Mouse (Mus musculus) adrenal gland, postnatal 25 days (tissue): ENCODE results near the gene Ppil1. TPM values are rescaled to one million over a fixed set of nuclear protein-coding genes. Genes with fewer than 3 reads are reported as not detected.
A peak's percentile ranks its signal among the peaks of the same experiment; 100 is the strongest.
"Not testable (repeated sequence)": the region's sequence is repeated elsewhere in the genome, so short reads cannot be mapped to it uniquely, and the experiment has no call there.

Source experiments
- DNase-seq: peaks from one replicate; pipeline ENCODE4 v3.0.0; 2021; ENCODE audit warnings: mixed read lengths
- total RNA-seq: library from RNA; stranded (reverse); gene quantifications from 2 replicates; pipeline ENCODE4 v1.2.3, GENCODE M21; 2021

Ppil1 gene
- total RNA-seq, 1 experiment from 2014 or later = 22.3 TPM

DNA sequence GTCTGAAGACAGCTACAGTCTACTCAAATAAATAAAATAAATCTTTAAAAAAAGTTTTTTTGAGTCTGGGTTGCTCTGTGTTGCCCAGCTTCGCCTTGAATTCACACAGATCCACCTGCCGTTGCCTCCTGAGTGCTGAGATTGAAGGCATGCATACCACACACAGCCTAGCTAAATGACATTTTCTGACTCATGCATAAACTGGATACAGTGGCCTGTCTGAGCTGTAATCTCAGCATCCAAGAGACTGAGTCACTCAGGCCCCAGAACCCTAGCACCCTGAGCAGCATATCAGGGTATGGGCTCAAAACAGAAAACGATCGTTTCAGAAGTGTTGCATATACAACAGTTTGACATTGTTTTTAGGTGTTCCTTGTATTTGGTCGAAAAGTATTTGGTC lies 17.6 kb upstream of the Ppil1 start:
- DNase-seq = no peak

DNA sequence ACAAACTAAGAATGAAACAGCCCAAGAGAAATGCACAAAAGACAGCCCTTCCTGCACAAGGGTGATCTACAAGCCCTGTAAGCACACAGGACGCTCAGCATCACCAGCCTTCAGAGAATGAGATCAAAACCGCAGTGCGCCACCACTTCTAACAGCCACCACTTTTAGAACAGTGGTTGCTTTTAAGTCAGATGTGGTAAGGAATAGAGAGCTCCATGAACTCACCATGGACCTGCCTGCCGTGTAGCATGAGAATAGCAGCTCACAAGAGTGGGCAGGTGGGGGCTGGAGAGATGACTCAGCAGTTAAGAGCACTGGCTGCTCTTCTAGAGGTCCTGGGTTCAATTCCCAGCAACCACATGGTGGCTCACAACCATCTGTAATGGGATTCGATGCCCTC lies 16.4 kb upstream of the Ppil1 start:
- DNase-seq = no peak

DNA sequence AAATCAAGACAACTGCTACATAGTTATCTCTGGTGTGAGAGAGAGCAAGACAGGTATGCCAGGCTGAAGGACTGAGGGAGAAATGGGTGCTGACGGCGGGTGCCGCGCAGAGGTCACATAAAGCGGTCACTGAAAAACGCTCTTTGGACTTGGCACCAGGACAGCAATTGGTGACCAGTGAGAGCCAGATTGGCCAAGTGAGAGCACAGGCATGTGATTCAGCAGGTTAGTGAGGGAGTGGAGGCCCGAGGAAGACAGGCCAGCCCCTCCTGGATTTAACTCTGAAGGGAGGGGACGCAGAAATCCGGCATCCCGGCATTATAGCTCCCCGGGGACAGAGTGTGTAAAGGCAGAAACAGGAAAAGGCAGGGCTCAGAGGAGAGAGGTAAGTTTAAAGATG lies 9.9 kb upstream of the Ppil1 start:
- no peak for DNase-seq

DNA sequence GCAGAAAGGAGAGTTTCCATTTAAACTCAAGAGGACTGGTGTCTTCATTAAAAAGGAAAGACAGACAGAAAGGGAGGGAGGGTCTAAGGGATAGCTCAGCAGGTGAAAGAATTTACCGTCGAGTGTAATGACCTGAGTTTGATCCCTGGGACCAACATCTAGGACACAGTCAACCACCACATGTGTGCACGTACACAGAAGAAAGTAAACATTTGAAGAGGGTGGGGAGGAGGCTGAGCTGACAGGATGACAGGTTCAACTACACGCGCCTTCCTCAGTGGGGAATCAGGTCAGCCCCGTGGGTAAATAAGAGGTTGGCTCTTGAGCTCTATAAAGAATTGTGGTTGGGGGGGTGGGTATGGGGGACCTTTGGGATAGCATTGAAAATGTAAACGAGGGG lies 9.2 kb upstream of the Ppil1 start:
- DNase-seq = no peak

DNA sequence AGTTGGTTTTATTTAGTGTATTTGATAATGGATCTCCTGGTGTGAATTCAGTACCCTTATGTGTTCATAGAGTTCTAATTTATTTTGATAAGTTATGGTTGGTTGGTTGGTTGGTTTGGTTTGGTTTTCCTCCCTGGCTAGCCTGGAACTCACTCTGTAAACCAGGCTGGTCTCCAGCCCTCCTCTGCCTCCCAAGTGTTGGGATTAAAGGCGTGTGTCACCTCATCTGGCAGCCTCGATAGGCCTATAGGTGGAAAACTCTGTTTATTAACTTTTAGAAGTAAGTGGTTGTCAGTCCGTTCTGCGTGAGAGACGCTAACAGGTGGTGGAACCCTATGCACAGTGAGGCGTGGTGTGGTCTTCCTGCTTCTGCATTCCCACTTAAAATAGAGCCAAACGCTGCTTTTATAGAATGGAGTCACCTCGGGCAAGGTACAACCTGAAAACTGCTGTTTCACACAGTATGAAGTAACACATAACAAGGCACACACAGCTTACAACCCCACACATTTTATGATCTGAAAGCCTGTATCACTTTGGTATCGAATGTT lies 6.2 kb upstream of the Ppil1 start:
- DNase-seq = no peak

DNA sequence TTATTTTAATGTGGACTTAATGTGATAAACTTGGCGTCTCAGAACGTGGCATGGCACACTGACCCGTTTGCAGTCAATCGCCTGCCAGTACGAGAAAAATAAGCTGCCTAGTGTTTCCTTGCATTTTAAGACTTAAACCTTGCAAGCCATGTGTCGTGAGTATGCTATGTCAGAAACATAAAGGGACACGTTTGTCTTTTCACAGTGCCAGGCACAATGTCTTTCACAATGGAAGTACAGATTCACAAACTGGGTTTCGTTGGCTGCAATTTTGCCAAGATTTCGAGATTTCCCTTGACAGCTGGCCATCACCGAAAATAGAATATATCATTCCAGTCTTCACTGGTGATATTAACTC lies 5.3 kb upstream of the Ppil1 start:
- no peak for DNase-seq

DNA sequence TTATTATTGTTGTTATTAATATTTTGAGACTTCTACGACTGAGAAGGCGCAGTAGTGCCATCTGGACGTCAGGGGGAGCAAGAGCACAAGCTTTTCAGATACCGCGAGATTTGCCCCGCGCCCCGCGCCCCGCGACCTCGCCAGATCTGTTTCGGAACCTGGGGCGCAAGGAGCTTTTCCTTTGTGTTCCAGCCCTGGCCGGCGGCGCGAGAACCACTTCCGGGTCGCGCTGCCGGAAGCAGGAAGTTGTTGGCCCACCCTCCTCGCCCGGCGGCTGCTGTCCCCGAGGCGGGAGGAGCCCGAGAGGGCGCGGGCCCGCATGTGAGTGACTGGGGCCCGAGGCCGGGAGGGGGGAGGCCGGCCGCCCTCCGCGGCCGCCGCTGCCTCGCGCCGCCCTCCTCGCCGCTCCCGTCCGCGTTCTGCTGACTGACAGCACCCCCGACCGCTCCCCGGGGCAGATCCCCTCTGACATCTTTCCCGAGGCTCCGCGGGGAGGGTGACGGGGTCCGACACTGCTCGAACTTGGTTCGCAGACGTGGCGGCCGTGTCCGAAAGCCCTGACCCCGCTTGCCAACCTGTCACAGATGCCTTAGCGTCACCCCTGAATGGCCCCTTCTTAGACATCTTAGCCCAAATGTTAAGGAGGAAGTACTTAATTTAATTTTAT lies 4.8 kb upstream of the Ppil1 start, which contains the start of gene BC004004:
Gene BC004004, plus strand, starts transcription at position 107 of the 667 bp plus-strand sequence.
- peak; percentile 96 for DNase-seq

DNA sequence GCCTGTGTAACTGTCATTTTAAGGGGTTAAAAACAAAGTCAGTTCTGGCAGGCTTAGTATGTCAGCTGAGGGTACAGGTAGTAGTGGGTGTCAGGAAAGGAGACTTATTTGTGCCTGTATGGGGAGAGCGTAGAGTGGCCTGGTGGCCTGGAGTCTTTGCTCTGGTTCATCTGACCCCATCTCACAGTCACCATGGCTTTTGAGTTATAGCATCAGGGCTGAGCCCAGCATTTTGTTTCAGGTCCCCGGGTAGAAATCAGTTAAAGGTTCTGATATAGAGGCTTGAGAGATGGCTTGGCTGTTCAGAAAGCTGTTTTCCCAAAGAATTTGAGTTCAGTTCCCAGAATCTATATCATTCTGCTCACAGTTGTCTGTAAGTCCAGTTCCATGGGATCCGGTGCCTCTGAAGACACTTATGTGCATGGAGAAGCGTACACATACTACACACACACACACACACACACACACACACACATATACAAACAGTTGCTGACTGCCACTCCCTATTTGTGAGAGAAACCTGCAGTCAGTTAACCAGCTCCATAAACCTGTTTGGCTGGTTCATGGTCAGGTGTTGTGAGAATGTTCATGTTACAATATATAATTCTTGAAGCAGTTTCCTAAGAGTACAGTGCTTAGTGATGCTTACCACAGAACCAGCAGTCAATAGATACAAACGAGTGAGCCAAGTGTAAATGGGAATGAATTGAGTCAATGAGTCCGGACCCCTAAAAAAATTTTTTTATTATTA lies 4.1 kb upstream of the Ppil1 start:
- no peak for DNase-seq

DNA sequence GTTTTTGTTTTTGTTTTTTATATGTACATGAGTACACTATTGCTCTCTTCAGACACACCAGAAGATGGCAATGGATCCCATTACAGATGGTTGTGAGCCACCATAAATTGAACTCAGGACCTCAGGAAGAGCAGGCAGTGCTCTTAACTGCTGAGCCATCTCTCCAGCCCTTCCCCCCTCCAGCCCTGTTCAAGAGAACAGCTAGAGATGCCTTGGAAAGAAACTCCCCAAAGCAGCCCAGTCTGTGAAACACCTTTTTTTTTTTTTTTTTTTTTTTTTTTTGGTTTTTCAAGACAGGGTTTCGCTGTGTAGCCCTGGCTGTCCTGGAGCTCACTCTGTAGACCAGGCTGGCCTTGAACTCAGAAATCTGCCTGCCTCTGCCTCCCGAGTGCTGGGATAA lies 3.1 kb upstream of the Ppil1 start:
- DNase-seq = not testable (repeated sequence)

DNA sequence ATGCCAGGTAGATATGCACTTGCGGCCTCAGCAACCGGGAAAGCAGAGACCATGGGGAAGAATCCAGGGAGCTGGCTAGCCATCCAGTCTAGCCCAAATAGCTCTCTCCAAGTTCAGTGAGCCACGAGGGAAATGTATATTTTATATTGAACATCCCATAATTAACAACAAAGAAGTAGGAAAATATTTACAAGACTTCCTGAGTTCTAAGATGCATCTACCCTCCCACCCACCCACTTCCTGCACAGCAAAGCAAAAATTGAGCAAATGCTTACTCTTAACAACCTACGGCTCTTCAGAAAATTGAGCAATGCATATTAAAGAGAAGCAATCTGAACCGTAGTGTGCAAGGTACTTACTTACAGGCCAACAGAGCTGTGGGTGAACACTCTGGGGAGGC lies 774 bp upstream of the Ppil1 start:
- no peak for DNase-seq

DNA sequence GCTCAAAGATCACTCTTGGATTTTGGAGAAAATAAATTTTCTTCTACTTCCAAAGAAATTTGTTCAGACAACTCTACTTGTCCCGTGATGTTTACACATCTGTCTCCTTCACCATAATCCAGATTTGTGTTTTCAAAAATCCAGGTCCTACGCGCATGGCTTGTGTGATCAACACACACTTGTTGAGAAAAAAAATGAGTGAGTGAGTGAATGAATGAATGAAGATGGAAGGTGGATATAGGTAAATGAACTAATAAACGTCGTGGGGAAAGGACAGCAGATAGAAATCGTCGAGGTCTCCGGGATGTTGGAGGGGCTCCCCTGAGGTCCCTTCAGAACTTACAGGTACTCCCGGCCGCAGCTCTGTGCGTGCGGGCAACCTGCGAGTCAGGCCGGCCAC lies 569 bp downstream of the Ppil1 start:
- DNase-seq = no peak

DNA sequence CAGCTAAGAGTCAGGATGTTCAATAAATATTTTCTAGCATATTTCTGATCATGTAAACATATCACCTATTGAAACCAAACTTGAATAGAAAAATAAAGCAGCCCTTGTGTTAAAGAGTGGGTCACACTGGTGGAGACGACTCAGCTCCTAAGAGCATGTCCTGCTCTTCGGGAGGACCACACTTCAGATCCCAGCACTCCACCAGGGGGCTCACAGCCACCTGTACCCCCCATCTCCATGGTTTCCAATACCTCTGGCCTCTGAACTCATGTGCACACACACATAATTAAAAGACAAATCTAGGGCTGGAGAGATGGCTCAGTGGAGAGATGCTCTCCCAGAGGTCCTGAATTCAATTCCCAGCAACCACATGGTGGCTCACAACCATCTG lies 1.7 kb downstream of the Ppil1 start:
- DNase-seq = no peak

DNA sequence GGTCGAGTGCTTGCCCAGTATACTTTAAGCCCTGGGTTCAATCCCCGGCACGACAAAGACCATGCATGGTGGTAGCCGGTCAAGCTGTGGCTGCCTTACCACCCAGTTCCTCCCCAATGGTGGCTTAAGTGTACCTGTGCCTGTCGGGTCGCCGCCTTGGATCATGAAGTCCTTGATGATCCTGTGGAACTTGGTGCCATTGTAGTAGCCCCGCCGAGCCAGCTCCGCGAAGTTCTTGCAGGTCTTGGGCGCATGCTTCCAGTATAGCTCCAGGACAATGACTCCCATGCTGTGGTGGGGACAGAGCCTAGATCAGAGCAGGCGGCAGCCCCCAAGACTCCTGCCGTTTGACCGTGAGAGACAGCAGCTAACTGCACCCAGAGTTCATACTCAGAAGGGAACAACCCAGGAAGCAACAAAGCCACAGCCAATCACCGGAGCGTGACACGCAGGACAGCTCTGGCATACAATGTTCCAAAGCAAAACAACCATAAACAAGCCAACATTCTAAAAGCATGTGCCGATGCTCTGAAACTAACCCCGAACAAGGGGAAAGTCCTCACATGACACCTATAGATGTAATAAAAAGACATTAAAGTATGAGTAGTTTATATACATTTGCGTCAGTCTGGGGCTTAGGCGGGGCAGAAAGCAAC lies 2.3 kb downstream of the Ppil1 start:
- no peak for DNase-seq

DNA sequence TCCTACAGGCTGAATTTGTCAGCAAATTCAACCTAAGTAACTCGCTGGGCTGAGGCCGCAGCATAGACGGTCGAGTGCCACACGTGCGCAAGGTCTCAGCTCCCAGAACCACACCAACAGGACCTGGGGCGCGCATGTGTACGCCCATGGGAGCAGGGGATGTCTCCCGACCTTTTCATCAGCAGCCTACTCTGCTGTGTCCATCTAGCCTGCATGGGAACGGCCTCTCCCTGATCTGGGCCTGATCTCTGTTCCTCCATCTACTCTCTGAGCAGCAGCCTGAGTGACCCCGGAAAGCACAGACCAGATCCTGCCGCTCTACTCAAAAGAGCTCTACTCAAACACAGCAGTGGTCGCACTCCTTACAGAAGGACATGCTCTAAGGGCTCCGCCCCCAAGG lies 3.5 kb downstream of the Ppil1 start:
- no peak for DNase-seq

DNA sequence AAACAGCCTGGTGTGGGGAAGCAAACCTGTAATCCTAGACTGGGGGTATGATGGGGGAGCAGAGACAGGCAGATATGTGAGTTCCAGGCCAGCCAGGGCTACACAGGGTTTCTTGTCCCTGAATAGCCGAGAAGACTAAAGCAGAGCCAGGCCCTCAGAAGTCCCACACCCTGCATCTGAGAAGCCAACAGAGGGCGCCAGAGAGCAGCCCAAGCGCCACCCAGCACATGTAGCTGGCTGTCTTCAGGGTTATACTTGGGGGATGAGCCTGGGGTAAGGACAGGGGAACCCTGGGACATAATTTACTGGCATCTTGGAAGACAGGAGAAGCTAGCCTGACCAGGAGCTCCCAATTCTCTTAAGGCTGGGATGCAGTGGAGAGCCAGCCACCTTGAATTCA lies 4.5 kb downstream of the Ppil1 start:
- peak; percentile 79 for DNase-seq

DNA sequence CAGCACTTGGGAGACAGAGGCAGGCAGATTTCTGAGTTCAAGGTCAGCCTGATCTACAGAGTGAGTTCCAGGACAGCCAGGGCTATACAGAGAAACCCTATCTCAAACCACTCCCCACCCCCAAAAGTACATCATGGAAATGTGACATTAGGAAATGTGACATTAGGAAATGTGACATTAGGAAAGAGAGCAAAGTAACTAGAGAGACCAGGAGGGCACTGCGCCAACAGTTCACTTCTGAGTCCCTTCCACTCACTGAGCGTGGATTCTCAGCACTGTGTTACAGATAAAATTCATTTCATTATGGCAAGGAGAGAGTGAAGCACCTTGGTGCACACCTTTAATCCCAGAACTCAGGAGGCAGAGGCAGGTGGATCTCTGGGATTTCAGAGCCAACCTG lies 5.1 kb downstream of the Ppil1 start:
- DNase-seq = no peak

DNA sequence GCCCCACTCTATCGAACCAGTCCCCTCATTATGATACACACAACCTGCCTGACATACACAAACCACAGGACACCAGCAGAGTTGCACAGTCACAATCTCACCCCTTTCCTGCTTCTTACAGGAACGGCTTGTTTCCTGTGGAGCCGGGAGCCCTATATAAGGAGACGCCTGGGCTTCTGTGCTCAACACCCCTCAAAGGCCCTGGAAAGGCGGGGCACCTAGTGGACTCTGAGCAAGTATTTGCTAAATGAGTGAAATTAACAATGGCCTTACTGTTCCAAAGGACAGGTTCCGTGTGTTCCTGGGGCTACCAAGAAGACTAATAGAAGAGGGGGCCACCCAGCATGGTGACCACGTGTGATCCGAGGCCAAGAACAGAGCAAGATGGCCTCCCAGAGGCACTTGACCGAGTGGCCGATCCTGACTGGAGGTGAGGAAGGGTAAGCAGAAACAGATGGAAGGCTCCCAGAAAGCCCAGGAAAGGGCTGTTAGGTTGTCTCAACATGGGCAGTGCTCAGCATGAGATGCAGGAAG lies 5.9 kb downstream of the Ppil1 start:
- DNase-seq = no peak

DNA sequence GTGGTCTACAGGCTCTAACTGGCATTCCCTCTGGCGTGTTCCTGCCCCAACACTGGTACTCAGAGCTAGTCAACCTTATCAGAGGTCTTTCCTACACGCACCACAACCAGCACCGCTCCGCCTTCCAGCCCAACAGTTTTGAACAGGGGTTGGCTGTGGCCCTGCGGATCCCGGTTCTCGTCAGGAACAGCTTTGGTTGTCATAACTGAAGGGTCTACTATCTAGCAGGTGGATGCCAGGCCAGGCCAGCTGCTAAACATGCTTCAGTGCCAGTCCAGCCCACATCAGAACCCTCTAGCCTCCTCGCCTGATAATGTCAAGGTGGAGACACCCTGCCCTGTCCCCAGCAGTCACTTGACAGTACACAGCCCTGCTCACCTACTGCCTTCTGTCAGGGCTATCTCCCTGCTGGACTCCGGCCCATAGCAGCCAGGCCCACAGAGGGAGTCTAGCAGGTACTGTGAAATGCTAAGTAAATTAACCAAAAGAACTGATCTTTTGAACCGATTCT lies 6.9 kb downstream of the Ppil1 start:
- no peak for DNase-seq

DNA sequence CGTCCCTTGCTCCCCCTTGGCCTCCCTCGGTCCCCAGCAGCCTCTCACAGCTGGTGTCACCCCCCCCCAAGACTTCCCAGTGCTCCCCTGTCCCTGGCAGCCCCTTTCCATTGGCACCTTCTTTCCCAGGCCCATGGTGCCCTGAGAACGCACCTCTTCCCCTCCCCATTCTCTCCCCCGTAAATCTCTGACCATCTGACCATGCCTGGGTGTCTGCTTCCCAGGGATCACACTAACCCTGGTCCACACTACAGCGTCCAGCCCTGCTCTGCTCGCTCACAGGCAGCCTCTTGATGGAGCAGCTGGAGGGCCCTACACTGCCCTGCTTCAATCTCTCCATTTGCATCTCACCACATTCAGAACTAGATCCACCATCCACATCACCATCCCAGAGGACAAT lies 7.5 kb downstream of the Ppil1 start:
- no peak for DNase-seq

DNA sequence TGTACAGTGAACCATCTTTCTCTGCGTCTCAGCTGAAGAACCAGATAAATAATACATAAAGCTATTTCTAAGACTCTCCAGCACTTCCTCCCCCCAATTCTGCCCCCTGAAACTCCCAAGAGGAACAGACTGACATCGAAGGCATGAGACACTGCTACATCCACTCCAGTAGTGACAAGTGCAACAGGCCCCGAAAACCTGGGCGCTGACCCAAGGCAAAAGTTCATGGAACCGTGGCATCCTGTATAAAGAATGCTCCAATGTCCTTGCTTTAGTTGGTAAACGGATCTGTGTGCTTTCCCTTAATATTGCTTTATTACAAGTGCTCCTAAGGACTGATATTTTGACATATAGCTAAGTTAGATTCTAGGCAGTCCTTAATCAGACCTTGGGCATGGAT lies 9.2 kb downstream of the Ppil1 start:
- peak; percentile 44 for DNase-seq

DNA sequence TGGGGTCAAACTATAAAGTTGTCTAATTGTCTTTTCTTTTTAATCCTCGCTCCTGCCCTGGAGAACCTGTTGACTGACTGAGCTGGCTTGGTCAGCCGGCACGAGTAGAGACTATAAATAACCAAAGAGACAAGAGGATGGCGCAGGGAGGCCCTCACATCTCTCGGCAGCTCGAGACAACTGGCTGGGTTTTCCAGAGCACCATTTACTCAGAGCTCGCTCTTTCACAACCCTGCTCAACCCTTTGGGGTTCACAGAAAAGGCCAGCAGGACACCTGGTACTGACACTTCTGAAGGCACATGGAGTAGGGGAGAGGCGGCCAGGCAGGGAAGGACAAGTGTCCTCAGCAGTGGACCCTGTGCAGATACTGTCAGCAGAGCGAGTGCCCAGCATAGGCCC lies 10.3 kb downstream of the Ppil1 start:
- DNase-seq = no peak

DNA sequence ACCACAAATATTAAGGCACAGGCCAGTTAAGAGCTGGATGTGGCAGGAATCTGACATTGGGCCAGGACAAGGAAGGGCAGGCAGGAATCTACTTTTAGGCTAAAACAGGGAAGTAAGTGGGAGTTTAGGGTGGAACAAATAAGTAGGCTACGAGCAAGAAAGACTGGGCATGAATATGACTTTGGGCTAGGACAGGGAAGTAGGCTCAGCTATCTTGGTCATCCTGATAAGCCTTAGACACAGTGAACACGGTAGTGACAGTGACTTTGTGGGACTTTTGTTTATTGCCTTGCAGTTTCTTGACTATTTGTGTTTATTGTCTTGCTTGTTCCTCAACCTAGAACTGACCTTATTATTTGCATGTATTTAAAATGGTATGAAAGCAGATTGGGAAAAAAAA lies 10.8 kb downstream of the Ppil1 start:
- no peak for DNase-seq
